Mouse (Mus musculus) lung, postnatal 14 days (tissue): ENCODE measurements around the gene Ube2d1.

Source experiments
- DNase-seq: peaks from one replicate; pipeline ENCODE4 v3.0.0; 2021

The Ube2d1 gene

GRCm38 (mm10) chr10:71285126-71285580, at the start of gene Ube2d1:
Gene Ube2d1 (minus strand): TSS chr10:71285262.
- peak; percentile 88 for DNase-seq

DNA sequence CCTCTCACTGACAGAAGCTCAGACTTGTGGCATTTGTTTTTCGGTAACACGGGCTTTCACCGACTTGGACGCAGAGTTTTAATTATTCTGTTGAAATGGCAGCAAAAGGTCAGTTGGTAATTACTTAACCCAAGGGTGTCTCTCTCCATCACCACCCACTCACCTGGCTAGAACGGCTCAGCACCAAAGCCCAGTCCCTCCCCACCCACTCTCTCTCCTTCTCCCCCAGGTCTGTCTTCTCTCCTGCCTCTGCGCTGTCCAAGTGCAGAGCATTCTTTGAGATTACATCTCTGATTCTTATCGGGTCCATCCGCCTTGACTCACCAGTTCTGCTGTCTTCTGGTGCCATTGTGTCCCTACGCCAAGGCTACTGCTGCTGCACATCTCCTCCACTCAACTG, 47.8 kb upstream of the Ube2d1 start:
- no peak for DNase-seq

GRCm38 (mm10) chr10:71332376-71332775, 47.3 kb upstream of the Ube2d1 start:
- DNase-seq, result no peak

GRCm38 (mm10) chr10:71331908-71332307, 46.8 kb upstream of the Ube2d1 start:
- DNase-seq, result no peak

DNA sequence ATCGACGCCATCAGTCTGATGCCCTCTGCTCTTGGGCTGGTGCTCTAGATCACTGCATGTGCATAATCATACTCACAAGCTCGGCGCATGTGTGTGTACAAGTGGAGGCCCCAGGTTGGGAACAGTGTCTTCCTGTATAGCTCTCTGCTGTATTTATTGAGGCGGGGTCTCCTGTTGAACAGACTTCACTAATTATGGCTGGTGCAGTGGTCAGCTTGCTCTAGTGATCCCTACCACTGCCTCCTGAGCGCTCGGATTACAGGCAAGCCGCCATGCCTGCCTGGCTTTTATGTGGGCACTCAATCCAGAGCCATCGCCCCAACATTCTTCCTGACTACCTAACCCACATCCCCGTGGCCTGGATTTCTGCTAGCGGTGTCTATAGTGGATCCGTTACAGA, 45.0 kb upstream of the Ube2d1 start:
- DNase-seq, result no peak

- DNase-seq, result no peak
Observed at GRCm38 (mm10) chr10:71329295-71329694, 44.2 kb upstream of the Ube2d1 start.

DNA sequence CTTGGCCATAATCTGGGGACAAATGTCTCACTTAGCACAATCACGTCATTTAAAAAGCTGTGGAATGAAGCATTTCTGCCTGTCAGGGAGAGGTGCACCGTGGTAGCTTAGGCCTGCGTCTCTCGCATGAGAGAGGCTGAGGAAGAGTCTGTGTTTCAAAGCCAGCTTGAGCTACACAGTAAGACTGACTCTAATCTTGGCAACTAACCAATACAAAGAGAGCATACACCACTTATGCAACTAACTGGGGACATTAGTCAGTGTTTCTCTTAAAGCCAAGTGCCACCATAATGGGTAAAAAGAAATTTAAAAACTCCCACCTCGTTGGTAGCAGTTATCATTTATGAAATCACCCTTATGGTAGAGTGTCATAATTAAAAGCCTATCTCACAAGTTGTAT, 43.8 kb upstream of the Ube2d1 start:
- DNase-seq, result no peak

DNA sequence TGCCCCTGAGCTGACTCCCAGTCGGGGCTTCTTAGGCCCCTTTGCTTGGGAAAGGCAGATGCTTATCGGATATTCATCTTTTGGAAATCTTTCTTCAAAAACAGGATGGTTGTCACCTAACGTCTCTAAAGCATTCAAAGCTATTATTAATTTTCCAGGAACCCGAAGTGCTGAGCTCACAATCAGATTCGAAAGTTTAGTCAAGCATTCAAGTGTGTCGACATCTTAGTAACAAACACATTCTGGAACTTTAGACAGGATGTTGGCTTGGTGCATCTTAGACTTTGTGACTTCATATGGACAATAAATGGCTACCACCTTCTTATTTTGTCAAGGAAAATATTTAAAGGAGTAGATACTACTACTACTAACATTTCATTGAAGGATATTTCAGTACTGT, 43.3 kb upstream of the Ube2d1 start:
- no peak for DNase-seq

DNA sequence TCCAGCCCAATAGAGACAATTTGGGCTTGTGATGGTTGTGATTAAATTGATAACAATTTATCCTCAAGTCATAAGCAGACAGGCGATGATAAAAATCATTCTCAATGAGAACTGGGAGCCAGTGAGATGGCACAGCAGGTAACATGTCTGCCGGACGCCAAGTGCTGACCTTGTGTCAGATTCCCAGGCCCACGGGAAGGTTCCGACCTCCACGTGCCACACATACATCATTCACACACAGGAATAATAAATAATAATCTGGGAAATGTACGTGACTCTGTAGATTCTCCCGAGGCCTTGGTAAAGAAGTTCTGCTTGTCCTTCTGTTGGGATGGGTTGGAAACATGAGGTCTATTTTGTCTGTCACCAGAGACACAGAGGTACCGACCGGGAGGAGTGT, 42.3 kb upstream of the Ube2d1 start:
- no peak for DNase-seq

GRCm38 (mm10) chr10:71326789-71327188, 41.7 kb upstream of the Ube2d1 start:
- DNase-seq, result peak; percentile 77

DNA sequence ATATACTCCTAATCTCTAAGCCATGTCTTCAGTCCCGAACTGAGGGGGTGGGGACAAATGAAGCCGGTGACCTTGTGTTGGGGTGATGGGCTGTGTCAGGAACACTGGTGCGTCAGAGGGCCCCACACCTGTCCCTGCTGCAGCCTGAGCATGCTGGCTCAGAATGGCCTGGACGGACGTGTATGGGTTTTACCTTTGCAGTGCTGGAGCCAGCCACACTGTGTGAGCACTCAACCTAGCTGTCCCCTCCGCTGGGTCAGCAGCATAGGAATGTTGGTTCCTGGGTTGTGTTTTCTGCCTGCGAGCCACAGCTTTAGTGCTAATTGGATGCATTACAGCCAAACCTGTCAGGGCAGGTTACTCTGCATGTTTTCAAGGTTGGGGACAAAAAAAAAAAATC, 41.1 kb upstream of the Ube2d1 start:
- no peak for DNase-seq

GRCm38 (mm10) chr10:71323669-71324068, 38.6 kb upstream of the Ube2d1 start:
- no peak for DNase-seq

DNA sequence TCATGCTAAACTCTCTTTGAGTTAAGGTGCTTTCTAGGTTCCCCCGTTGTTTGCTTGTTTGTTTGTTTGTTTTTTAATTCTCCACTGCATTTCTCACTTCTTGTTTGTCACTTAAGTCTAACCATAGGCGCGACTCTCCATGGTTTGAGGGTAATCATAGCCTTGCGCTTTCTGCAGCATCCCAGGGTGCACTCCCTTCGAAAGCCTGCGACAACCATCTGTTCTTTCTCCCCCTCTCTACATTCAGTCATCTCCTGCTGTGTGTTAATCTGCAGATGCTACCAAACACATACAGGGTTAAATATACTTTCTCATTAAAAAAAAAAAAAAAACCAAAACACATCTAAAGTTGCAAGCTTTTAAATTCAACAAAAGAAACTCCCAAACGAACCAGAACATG, 31.4 kb upstream of the Ube2d1 start:
- DNase-seq, result no peak

DNA sequence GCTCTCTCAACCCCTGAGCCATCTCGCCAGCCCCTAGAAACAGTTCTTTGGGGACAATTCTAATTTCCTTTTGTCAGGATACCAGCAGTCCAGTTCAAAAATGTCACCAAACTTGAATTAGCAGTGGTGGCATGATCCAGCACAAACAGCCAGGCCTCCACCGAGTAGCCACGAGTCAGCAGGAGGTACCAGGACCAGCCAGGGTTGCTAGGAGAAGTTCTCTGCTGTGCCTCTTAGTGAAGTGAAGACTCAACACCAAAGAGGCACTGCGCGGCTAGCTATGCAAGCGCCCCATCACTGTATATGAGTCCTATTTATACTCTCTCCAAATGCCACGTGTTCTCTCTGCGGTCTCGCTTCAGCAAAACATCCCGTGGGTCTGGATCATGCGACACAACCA, 31.0 kb upstream of the Ube2d1 start:
- no peak for DNase-seq

- no peak for DNase-seq
Observed at GRCm38 (mm10) chr10:71314596-71314995, 29.5 kb upstream of the Ube2d1 start.

- DNase-seq, result no peak
Observed at GRCm38 (mm10) chr10:71310288-71310687, 25.2 kb upstream of the Ube2d1 start.

DNA sequence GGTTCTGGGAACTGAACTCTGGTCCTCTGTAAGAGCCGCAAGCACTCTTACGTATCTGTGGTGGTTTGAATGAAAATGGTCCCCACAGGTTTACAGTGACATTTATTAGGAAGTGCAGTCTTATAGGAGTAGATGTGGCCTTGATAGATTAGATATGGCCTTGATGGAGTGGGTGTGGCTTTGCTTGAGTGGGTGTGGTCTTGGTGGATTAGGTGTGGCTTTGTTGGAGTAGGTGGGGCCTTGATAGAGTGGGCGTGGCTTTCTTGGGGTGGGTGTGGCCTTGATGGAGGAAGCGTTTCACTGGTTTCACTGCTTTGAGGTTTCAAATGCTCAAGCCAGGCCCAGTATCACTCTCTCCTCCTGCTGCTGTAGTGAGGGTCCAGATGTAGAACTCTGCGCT, 23.1 kb upstream of the Ube2d1 start:
- no peak for DNase-seq

DNA sequence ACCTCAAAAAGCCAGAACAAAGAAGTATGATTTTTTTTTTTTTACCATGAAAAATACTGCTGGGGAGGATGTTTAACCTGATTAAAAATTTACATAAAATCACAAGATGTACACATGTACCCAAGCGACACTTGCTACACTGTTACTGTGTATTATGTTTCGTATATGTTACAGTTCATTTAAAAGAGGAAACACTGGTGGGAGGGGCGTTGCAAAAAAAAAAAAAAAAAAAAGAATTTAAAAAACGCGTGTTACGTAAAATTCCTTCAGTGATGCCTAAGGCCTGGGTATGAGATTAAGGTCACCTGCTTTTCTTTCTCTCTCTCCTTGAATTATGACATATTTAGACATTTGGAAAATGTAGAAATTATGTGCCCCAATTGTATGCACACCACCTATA, 21.7 kb upstream of the Ube2d1 start:
- DNase-seq, result no peak

DNA sequence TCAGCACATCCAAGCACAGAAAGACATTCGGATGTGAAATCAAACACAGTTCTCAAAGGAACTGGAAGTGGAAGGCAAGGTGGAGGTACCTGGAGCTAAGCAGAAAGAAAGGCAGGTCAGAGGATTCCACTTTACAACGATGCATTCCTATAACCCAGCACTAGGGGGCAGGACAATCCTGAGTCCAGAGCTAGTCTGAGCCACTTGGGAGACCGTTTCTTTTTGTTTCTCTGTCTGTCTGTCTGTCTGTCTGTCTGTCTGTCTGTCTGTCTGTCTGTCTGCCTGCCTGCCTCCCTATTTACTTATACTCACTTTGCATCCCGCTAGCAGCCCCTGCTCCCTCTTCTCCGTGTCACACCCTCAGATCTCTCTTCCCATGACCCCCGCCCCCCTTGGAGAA, 21.1 kb upstream of the Ube2d1 start:
- DNase-seq, result peak; percentile 45

GRCm38 (mm10) chr10:71302490-71302889, 17.4 kb upstream of the Ube2d1 start:
- peak; percentile 16 for DNase-seq

DNA sequence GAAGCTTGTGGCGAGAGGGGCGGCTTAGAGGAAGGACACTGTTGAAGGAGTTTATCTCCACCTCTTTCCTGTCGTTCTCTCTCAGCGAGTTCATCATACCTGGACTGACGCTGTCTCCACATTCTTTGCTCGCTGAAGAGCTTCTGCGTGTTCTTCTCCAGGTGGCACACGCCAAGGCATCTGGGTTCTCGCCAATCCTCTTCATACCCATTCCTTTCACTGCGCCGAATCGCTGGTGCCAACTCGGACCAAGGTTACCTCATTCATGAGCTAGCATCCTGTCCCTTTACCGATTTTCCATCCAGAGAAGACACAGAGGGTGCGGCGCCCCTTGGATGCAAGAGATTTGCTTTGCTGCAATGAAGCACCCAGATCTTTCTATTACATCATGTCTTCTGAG, 15.1 kb upstream of the Ube2d1 start:
- no peak for DNase-seq

DNA sequence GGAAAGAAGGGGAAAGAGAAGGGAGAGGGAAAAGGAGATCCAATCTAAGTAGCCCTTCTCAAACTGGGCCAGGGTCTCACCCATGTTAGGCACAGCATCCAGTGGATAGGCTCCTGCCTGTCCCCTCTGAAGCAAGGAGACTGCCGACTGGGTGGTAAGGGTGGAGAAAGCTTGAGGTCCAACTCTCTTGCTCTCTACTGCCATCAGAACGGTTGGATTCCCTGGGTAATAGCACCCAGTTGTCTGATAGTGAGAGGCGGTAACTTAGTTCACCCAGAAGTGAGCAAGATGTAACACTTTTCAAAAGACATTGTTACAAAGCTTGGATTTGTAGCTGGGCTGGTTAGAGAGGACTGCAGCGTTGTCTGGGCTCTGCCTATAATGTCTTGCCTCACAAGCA, 8.2 kb upstream of the Ube2d1 start:
- DNase-seq, result no peak

DNA sequence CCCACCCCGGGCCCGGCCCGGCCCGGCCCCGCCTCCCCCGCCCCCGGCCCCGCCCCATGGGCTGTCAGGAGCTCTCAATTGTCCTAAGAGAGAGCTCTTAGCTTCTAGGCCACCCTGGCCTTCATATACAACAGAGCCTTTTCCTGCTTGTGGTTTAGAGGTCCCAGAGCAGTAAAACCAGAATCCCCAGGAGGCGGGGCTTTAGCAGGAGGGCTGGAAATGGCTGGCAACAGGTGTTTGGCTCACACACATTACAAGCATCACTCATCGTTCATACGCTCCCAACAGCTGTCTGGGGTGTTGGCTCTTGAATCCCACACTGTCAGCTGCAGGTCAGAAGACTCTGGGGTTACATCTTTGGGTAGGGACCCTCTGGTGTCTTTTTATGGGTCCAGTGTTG, 7.2 kb upstream of the Ube2d1 start:
- no peak for DNase-seq

GRCm38 (mm10) chr10:71291801-71292200, 6.7 kb upstream of the Ube2d1 start:
- DNase-seq, result no peak

GRCm38 (mm10) chr10:71291179-71291661, 6.2 kb upstream of the Ube2d1 start:
- DNase-seq, result no peak
